Mouse (Mus musculus): ENCODE measurements at regions not wholly inside any gene's neighbourhood (a gene's known extent, or its start where the extent isn't known, plus 50 kb on each side); places are given as distances from the start of the nearest gene placed in this dataset.
A peak's percentile ranks its signal among the peaks of the same experiment; 100 is the strongest.

DNA sequence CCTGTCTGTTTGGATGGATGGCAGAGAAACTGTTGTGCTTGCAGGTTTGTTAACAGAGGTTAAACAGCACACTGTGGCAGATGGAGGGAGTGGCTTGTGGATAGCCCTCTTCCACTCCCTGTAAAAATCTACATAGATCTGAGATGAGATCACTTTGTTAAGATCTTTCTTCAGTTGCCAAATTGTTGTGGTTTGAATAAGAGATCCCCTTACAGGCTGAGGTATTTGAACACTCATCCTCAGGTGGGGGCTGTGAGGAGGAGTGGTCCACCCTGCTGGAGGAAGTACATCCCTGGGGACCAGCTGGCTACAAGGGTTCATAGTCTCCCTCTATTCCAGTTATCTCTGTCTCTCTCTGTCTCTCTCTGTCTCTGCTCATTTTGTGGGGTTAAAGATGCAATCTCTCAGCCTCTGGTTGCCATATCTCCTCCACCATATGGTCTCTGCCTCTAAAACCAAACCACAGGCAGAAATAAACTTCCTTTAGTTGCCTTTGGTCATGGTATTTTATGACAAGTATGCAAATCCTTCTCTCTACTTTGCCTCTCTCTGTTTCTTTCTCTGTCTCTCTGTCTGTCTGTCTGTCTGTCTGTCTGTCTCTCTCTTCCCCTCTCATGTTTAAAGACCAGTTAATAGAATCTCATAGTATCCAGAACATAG lies 194.0 kb upstream of the Tgfbr2 start:
- no peak for DNase-seq (ENCODE audit: low read depth in 1 of 2, low spot score in 2 of 2)

DNA sequence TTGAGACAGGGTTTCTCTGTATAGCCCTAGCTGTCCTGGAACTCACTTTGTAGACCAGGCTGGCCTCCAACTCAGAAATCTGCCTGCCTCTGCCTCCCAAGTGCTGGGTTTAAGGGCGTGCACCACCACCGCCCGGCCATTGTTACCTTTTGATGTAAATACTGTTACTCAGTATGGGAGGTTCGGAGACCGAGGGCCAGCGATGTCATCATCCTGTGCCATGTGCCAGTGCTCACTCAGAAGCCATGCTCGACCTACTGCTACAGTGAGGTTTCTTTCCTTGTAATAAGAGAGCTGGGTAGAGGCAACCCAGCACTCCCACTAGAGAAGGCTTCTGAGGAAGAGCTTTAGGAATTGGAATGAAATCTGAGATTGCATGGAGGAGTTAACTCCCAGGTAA lies 191.6 kb upstream of the Tgfbr2 start:
- no peak for DNase-seq (ENCODE audit: low read depth in 1 of 2, low spot score in 2 of 2)

DNA sequence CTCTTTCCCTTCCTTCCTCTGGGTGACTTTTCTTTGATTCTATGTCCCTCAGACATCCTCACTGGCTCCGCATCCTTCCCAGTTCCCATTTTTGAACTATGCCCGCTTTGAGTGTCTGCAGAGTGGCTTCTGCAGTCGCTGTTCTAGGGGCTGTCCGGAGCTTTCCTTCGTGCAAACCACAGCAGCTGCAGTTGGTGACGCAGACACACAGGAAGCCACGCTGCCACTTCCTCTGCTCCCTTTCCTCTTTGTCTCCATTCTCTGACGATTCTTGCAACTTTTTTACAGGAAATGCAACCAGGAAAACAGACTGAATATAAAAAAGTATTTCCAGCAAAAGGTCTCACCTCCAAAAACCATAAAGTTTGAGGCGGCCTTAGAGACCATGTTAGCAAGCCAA lies 191.0 kb upstream of the Tgfbr2 start:
- DNase-seq (ENCODE audit: low read depth in 1 of 2, low spot score in 2 of 2) = peak in 1 of 2 experiments; percentile 23

DNA sequence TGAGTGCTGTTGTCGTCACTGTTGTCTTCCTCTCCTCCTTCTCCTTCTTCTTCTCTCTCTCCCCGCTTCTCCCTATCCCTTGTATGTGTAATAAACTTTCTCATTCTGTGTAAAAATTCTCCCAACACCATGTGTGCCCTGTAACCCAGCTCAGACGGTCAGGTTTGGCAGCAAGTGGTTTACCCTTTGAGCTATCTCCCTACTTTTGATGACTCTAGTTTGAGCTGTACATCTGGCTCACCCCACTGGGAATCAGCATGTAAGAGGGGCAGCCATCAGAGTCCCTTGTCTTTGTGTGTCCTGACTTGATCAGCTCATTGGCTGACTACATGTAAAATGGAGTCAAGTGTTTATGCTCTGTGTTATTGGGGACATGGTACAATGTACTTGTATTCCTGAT lies 190.5 kb upstream of the Tgfbr2 start:
- no peak for DNase-seq (ENCODE audit: low read depth in 1 of 2, low spot score in 2 of 2)

DNA sequence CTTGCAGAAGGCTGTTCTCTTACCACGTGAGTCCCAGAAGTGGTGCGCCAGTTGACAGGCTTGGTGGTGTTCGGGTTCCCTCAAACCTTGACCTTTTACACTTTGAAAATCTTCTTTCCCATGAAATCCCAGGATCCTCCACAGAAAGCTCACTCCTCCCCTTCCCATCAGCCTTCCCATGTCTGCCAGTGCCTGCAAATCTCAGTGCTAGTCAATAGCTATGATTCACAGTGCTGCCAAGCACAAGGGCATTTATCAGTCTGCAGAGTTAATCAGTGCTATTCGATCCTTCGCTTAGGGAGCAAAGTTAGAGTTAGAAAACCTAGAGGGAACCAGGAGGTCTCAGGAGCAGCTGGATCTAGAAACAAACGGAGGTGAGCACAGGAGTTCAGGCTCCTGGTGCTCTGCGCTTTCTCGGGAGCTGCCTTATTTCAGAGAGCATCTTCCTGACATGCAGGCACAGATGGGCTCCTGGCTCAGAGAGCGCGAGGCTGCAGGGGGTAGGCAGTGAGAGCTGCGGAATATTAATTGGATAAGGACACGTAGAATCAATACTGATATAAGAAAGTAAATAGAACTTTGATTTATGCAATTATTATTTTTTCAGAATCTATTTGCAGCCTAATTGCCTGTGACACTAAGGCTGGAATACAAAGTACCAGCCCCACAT lies 190.0 kb upstream of the Tgfbr2 start:
- DNase-seq (ENCODE audit: low read depth in 1 of 2, low spot score in 2 of 2) = no peak

DNA sequence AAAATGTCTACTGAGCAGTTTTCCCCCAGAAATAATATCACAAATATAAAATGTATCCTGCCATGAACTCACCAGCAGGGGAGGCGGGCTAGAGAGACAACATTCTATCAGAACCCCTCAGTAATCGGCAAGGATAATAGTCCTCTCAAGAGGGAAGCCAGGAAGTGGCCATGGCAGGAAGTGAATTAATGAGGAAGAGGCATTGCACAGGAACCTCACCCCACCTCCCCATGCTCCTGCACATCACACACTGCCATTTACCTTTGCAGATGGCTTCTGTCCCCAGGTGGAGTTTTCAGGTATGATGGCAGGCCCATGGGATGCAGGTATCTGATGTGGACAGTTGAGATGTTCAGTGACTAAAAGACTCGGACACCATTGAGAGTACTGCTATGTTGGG lies 185.9 kb upstream of the Tgfbr2 start:
- no peak for DNase-seq (ENCODE audit: low read depth in 1 of 2, low spot score in 2 of 2)

DNA sequence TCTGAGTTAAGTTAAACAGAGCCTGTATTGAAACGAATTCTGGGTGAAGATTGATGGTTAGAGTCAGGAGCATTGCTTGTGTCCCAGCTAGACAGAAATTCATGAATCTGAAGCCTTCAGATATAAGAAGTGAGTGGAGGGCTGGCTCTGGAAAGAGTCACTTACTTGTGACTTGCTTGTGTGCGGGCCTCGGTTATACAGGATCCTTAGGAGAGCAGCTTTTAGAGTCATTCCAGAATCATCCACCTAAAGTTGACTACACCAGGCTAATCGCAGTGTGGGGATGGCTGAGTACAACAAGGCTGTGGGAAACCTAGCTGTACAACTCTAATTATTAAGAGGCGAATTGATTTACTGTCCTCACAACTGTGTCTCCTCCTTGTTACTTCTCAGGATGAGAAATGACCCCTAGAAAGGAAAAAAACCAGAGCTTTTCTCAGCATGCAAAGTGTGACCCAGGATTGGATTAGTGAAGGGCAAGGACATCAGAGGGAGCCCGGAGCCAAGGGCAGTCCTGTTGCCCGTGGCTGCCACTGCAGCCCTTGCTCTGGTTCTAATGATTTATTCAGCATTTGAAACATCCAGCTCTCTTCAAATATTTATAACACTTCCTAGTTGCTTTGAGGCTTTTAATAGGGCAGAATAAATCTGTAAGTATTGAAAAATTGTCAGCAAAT lies 179.0 kb upstream of the Tgfbr2 start:
- DNase-seq (ENCODE audit: low read depth in 1 of 2, low spot score in 2 of 2) = no peak

DNA sequence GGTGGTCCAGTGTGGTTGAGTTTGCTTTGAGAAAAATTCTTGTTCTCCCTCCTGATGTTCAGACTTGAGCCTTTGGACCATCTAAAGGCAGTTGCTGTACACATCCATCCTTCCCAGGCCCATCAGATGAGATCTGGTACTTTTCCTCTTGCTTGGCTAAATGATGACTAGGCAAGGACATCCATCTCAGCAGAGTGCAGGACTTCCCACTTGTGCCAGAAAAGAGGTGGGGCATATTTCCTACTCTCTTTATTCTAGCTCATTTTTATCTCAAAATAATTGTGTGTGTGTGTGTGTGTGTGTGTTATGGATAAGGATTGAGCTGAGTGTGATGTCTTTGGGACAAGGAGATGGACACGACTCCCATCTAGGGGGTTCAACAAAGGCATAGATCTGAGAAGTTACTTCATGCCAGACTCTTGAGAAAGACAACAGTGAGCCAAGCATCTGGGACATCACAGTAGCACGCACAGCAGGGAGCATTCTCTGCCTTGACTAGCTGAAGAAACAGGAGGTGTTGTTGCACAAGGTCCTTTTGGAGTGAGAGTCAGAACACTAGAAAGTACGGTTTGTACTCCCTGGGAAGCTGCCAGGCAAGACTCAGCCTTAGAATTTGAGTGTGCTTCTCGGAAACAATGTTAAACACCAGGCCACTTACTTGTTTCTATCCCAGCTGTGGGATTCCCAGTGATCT lies 177.8 kb upstream of the Tgfbr2 start:
- no peak for DNase-seq (ENCODE audit: low read depth in 1 of 2, low spot score in 2 of 2)

DNA sequence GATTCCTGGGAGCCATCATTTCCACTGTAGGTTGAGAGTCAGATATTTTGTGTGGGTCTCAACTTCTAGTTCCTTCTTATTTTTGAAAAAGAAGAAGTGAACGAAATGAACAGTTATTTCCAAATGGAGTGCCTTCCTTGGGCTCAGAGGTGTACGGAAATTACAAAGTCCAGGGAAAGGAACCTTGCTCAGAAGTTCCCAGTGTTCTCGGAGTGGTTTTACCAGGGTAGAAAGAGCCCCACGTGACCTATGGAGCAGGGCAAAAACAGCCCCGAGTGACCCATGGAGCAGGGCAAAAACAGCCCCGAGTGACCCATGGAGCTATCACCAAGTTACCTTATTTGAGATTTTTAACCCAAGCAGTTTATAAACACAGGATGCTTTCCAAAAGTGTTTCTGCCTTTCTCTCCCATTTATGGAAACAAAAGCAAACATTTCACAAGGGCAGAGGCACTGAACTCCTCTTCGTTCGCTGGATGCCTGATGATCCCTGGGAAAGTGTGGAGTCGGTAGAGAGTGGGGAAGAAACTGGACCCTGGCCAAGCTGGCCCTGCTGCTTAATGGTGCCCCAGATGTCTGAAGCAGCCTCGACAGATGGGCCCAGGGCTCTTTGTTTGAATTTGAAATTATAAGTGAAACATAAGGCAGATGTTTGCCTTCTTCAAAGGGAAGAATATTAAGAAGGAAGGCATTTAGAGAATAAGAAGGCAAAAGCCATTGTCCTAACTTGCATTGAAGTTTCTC lies 175.8 kb upstream of the Tgfbr2 start:
- no peak for DNase-seq (ENCODE audit: low read depth in 1 of 2, low spot score in 2 of 2)

DNA sequence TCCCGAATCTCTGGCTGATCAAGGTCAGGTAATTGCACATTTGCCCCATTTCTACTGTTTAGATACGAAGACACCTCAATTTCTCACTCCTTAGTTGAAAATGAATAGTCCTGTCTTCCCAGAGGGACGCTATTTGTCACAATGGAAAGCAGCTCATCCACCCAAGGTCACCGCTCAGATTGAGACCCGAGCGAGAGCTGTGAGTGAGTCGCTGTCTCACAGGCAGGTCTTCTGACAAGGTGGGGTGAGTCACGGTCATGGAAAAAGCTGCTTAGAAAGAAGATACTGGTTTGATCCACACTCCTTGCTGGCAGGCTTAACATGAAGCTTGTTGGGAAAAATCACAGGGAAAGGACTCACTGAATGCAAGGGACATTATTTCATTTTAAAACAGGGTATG lies 171.9 kb upstream of the Tgfbr2 start:
- no peak for DNase-seq (ENCODE audit: low read depth in 1 of 2, low spot score in 2 of 2)

DNA sequence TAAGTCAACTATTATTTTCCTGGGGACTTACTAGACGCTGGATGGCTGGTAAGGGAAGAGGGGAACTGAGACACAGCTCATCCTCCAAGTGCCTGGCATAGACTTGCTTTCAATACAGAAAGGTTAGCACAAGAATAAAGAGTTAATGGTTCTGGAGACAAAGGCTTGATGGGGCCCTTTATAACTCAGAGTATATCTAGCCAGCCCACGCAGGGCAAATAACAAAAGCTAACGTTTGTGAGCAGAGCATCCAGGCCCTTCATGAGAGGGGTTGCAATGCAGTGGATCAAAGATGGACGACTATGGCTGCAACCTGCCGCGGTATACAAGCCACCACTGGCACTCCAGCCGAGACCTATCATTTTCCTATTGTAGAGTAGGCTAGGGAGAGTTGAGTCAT lies 171.3 kb upstream of the Tgfbr2 start:
- DNase-seq (ENCODE audit: low read depth in 1 of 2, low spot score in 2 of 2) = no peak

DNA sequence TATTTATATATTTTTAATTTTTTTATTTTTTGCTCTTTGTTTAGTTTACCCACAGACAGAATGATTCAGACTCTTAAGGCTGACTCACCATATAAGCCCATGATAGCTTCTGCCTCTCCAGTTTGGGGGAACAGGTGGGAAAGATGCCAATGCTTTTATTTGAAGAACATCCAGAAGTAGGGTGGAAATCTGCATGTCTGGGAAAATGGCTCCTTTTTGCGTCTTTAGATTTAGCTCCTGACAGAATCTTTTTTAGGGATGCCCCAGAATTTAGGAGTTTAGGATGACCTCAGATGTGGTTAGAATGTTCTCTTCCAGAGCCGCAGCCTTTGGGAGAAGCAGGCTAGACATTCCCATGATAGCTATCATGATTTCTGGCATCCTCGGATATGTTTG lies 167.9 kb upstream of the Tgfbr2 start:
- DNase-seq (ENCODE audit: low read depth in 1 of 2, low spot score in 2 of 2) = no peak

DNA sequence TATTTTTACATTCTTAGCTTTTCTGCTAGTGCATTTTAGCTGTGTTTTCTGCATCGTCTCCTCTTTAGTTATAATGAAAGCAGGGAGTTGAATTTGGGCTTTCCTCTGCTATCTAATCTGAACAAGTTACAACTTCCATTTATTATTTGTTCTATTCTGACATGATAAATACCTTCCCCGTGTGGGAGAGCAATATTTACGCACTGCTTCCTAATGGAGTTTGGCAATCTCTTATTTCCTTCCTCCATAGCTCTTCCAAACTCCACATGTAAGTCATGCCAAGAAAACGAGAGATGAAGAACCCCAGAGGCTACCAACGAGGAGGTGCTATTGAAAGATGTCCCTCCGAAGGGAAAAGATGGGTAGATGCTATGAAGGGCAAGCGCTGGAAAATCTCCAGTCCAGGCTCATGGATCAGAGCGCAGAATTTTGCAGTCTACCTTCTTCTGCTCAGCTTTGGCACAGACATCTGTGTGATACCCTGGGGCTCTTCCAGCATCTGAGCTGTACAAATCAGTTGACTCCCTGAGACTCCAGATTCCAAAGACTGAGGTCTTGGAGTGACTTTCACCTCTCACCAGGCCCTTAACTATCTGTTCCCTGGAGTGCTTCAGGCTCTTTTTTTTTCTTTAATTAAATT lies 167.4 kb upstream of the Tgfbr2 start:
- DNase-seq (ENCODE audit: low read depth in 1 of 2, low spot score in 2 of 2) = no peak

DNA sequence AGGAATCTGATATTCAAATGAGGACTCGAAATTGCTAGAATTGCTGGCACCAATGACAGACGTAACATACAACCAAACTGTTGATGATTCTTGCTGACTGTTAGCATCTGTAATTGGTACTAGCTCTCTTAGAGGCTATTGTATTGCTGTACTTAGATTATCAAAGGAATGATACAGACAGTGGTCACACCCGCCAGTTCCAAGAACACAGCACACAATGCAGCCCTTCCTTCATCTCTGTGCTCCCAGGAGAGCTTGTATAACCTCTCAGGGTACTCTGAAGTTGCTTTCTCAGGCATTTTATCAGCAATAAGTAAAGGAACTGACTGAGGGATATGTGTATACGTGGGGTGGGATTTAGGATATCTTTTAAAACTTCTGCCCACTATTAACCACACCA lies 166.8 kb upstream of the Tgfbr2 start:
- no peak for DNase-seq (ENCODE audit: low read depth in 1 of 2, low spot score in 2 of 2)

DNA sequence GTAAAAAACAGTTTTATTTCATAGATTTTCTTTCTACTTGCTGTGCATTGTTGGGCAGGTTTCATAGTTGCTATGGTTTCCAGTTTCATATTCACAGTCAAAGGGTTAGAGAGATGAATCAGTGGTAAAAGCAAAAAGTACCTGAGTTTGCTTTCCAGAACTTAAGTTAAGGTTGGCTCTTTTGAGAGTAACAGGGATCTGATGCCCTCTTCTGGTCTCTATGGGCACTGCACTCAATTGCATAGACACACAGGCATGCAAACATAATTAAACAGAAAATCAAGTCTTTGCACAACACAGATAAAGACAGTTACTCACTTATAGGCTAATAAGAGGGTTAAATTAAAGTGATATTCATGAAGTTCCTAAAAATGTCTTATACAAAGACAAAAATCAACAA lies 165.8 kb upstream of the Tgfbr2 start:
- no peak for DNase-seq (ENCODE audit: low read depth in 1 of 2, low spot score in 2 of 2)

DNA sequence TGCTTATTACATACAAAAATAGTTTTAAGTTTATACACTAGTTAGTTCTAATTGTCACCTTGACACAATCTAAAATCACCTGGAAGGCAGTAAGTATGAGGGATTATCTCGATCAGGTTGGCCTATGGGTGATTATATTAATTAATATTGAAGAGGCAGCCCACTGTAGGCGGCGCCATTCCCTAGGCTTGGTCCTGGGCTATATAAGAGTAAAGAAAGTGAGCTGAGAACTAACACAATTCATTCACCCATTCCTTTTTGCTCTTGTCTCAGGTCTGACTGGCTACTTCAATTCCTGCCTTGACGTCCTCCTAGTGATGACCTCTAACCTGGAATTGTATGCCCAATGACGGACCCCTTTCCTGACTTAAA lies 163.6 kb upstream of the Tgfbr2 start:
- DNase-seq (ENCODE audit: low read depth in 1 of 2, low spot score in 2 of 2) = no peak

DNA sequence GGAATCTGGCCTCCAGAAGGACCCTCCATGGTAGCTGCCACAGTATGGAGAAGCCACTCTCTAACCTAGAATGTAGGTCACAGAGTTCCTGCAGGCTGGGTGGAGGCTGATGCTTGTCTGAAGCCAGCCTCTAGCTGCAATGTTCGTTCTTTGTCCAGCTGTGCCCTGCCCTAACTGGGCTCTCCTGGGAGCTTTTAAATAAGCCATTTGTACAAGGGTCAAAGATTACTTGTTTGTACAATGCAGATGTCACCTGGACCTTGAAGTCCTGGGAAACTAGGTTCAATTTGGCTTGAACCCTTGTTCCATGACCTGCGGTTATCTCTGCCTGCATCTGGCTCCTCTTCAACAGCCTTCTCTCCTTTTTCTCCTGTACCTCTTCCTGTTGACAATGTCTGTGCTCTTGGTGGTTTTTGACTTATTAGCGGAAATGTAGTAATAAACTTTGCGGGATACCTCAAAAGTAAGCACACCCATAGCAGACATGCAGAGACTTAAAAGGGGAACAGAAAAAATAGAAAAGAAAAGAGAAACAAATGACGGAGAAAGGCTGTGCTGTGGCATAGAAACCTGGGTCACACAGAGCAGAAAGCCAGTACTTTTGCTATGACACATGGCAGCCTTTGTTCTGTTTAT lies 163.1 kb upstream of the Tgfbr2 start:
- DNase-seq (ENCODE audit: low read depth in 1 of 2, low spot score in 2 of 2) = no peak

DNA sequence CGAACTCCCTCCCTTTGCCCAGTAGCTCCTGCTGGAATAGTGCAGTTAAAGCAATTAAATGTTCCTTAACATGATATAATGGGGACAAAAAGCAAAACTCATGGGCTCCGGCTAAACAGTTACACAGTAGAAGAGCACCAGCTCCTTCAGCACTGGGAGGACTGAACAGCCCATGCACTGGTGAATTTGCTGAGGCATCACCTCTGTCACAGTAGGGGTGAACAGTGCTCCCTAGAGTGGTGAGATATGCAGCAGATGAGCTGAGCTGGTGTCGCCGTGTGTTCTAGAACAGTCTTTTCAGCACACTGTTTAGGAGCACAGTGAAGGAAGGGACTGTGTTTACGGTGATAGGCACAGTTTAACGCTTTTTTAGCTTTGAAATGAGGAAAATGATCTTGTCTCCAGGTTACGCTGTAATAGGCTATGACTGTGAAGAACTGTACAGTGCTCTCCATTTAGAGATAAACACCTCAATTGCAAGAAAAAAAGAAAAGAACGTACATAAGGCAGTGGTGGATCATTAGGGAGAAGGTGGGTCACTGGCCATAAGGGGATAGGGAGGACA lies 162.4 kb upstream of the Tgfbr2 start:
- DNase-seq (ENCODE audit: low read depth in 1 of 2, low spot score in 2 of 2) = no peak

DNA sequence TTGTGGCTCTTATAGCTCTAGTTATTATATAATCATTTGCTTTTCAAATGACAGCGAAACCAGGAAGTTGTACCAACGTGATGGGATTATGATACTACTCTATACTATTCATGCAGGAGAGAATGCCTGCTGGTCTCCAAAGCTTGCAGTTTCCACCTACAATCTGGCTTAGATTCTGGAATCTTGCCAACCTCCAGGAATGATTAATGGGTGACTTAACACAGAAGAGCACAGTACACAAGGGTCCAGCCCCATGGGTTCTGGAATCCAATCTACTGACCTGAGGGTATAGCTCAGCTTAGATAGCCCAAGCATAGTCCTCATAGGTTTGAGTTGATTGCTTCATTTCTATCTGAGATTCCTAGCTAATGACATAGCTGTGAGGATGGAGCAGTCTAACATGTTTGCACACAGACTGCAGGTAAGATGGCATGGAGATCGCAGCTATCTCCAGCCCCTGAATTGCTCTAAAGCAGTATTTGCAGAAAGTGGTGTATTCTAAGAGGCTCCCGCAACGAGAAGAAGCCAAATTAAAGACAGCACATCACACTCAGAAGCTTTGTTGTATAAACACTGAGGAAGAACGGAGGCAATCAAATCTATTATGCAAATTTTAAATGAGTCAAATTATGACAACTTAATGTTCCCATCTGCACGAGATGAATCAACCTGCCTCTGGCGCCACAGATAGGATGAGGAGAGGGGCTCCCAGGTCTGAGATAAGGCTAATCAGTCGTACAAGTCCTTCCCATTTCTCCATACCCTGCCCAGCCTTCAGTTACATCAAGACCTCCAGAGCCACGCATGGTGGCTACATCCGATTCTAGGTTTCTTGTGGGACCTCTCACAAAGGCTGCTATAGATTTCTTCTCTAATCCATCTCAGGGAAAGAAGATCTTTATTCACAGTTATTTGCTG lies 160.7 kb upstream of the Tgfbr2 start:
- no peak for DNase-seq (ENCODE audit: low read depth in 1 of 2, low spot score in 2 of 2)

Data from monocyte, adult 2 months (primary cell).